Mouse (Mus musculus): ENCODE data around the gene Gm11084.
"Not testable (repeated sequence)": the region's sequence is repeated elsewhere in the genome, so short reads cannot be mapped to it uniquely, and the experiment has no call there.

Gene Gm11084

GRCm38 (mm10) chr2:72986616-72987015, at the start of gene Gm11084:
Gene Gm11084 (minus strand): TSS chr2:72986716.
- no peak for DNase-seq (ENCODE audit: low spot score in 2 of 2)

DNA sequence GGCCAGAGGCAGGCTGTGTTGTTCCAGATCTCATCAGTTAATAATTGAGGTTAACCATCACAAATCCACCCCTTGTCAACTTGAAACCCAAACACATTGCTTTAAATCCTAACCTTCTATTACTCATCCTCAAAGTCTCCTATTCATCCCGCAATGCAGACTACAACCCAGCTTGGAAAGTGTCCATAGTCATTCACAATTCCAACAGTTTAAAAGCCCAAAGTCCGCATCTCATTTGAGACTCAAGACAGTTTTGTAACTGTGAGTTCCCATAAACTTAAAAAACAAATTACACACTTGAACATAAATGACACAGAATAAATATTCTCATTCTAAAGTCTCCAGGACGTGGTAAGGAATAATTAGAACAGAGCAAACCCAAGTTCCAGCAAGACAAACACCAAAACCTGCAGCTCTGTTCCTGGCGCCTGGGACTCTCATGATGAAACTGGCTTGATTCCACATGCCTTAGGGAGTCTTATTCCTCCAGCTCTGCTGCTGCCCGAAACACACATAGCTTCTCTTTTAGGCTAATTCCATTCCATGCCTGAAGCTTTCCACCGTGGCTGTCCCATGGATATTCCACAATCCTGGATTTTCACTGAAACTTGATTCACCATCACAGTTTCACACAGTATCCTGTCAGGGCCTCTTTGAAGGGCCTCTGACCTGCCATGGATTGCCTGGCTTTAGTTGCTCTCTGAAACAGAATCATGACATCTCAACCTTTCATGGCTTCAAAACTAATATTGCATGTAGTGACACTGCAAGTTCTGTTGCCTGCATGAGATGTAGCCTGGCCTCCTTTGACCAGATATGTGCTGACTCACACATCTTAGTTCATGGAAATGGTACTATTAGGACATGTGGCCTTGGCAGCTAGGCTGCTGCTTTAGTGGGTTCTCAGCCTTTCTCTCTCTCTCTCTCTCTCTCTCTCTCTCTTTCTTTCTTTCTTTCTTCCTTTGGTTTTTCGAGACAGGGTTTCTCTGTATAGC, 44.8 kb upstream of the Gm11084 start:
- DNase-seq (ENCODE audit: low spot score in 2 of 2), result no peak

- DNase-seq (ENCODE audit: low spot score in 2 of 2), result no peak
These were observed 43.3 kb upstream of the Gm11084 start for GRCm38 (mm10) chr2:73029846-73030245.

DNA sequence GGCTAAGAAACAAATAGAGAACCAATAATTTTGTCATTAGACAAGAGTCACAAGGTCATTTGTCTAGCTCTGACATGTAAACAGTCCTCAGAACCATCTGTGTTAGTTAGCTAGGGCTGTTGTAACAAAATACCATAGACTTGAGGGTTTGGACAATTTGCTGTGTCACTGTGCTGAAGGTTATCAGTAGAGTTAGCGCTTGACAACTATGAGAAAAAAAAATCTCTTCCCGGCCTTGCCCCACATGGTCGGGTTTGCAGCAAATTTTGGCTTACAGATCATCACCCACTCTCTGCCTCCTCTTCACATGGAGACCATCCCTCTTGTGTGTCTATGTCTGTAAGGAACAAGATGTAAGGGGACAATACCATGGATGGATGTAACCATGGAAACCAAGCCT, 41.5 kb upstream of the Gm11084 start:
- DNase-seq (ENCODE audit: low spot score in 2 of 2), result no peak

DNA sequence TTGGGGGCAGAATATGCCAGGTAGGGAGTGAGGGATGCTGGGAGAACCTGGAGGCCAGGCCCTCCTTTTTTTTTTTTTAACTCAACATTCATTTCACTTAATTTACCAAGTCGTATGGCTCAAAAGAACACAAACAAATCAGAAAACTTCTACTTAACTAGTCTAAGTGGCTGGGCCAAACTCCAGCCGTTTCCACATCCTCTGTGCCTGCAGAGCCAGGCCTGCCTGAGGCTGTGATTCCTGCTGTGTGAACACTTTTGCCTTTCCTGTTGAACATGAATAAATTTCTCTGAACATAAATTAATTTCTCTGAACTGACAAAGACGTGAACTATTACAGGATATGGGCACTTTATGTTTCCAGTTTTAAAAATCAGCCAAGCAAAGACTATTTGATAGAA, 40.6 kb upstream of the Gm11084 start:
- DNase-seq (ENCODE audit: low spot score in 2 of 2), result no peak

GRCm38 (mm10) chr2:73023803-73024202, 37.3 kb upstream of the Gm11084 start:
- no peak for DNase-seq (ENCODE audit: low spot score in 2 of 2)

GRCm38 (mm10) chr2:73021046-73021445, 34.5 kb upstream of the Gm11084 start:
- DNase-seq (ENCODE audit: low spot score in 2 of 2), result no peak

GRCm38 (mm10) chr2:73019371-73020146, 33.0 kb upstream of the Gm11084 start:
- peak; percentile 57 to 74 for DNase-seq (ENCODE audit: low spot score in 2 of 2)

- DNase-seq (ENCODE audit: low spot score in 2 of 2), result not testable (repeated sequence)
These were observed 27.5 kb upstream of the Gm11084 start for GRCm38 (mm10) chr2:73014063-73014462.

- DNase-seq (ENCODE audit: low spot score in 2 of 2), result no peak
These were observed 26.1 kb upstream of the Gm11084 start for GRCm38 (mm10) chr2:73012636-73013035.

GRCm38 (mm10) chr2:73007472-73007871, 21.0 kb upstream of the Gm11084 start:
- no peak for DNase-seq (ENCODE audit: low spot score in 2 of 2)

- DNase-seq (ENCODE audit: low spot score in 2 of 2), result no peak
These were observed 19.3 kb upstream of the Gm11084 start for GRCm38 (mm10) chr2:73005611-73006515.

DNA sequence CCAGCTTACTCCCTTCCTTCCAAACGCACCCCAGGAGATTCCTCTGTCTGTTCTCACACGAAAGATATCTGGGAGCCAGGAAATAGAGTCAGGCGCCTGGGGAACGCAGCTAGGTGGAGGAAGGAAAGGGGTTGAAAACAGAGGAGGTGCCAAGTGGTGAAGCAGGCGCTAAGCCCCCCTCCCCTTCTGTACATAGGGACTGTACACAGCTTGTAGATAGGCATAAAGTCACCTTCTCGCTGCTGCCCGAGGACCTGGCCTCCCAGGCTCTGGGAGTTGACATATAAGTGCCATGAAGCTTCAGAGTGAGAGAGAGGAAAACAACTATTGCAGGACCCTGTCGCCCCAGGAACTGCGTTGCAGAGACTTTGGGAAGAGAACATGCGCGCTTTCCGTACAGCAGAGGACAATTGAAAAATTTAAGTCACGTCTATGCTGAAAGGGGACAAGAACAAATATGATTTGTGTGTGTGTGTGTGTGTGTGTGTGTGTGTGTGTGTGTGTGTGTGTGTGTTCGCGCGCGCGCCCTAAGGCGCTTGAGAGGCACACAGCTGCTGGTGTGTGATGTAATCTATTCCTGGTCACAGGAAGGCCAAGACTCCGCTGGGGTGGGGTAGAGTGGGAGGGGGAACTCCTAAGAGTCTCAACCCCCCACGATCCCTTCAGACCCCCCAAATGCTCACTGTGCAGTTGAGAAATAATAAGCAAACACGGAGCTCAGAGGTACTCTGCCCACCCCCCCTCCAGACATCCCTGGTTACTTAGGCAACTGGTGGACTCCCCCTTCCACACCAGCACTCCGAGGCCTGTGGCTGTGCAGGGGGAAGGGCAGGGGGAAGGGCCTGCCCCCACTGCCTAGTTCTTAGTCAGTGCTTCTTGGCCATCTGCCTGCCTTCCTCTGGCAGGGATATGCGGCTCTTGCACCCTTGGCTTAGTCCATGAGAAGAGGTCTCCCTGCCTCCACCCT, 17.5 kb upstream of the Gm11084 start:
- DNase-seq (ENCODE audit: low spot score in 2 of 2), result peak in 1 of 2 experiments; percentile 30

DNA sequence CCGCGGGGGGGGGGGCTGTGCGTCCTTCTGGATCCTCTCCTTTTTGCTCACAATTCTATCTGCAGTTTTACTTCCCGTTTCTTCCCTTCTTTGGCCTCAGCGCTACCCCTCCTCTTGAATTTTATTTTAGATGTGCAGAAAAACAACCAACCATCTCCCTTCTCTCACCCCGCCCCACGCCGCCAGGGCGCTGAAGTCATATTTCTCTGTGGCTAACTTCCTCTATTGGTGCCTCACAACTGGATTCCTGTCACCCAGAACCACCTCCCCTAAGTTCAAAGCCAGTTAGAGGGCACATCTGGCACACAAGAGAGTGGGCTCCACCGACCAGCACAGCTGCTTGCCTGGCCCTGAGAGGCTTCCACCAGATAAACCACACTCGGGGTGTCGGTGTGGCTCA, 16.5 kb upstream of the Gm11084 start:
- DNase-seq (ENCODE audit: low spot score in 2 of 2), result no peak

- DNase-seq (ENCODE audit: low spot score in 2 of 2), result no peak
These were observed 15.9 kb upstream of the Gm11084 start for GRCm38 (mm10) chr2:73002451-73002850.

DNA sequence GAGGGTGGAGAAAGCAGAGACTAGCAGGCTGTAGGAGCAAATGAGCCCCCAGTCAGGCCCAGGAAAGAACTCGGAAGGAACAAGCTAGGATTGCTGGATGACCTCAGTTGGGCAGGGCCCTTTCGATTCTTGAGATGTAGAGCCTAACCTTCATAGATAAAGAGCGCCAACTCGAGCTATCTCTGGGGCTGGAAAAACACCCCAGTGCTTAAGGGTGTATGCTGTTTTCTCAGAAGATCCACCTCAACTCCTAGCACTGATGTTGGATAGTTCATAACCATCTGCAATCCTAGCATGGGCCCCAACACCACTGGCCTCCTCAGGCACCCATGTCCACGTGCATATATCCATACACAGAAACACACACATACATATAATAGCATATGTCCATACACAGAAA, 15.5 kb upstream of the Gm11084 start:
- DNase-seq (ENCODE audit: low spot score in 2 of 2), result no peak

DNA sequence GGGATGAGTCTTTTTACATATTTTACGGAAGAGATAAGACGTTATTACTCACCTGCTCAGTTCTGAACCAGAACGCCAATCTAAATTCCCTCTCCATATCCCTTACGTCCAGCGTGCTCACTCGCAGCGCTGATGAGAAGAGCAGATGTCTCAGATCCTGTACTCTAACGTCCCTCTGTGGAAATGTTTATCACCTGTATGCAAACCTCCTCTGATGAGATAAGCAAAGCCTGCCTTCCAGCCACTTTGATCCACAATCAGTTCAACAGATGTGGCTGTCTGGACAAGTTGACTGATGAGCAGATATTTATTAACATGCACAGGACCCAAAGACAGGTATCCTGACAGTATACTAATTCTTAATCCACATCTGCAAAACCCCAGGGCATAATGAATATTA, 13.7 kb upstream of the Gm11084 start:
- DNase-seq (ENCODE audit: low spot score in 2 of 2), result no peak

DNA sequence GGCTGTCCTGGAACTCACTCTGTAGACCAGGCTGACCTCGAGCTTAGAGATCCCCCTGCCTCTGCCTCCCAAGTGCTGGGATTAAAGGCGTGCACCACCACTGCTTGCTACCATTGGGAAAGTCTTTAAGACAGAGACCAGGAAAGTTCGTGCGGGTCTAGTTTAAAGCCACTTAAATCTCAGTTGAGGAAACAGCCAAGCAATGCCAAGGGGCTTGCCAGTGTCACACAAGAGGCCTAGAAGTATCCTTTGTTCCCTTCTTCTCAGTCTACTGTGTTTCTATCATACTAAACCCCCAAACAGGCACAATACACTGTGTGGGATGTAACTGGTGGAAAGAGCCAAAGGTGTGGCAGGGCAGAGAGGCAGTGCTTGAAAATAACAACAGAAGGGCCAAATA, 11.1 kb upstream of the Gm11084 start:
- no peak for DNase-seq (ENCODE audit: low spot score in 2 of 2)

DNA sequence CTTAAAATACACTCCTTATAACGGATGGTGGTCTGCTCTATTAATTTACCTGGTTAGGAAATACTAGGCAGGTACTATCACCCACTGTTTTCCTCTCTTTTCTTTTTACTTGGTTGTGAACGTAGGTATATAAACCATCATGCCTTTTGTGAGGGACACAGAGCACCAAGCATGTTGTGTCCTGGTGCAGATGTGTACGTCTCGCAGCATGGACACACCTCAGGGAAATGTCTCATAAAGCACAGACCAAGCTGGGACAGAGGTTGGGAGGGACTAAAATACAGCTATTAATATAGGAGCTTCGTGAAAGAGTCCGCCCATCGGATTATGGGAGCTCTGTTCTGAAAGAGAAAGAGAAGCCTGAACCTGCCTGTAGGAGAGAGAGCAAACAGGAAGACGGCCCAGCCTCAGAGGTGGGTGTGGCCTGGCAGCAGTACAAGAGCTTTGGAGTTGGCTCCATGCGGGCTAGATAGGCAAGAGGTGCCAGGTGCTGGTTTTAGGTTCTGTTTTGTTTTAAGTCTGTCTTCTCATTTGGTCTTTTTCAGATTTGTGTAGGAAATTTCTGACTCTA, 10.4 kb upstream of the Gm11084 start:
- no peak for DNase-seq (ENCODE audit: low spot score in 2 of 2)
